Mouse (Mus musculus) forebrain, embryonic 14.5 days (tissue): ENCODE measurements around the gene Cxcr4. TPM values are rescaled to one million over a fixed set of nuclear protein-coding genes. Genes with fewer than 3 reads are reported as not detected.

Experiments
- ATAC-seq: fragments of 200-750 bp; cut with Nextera tagmentation; 2 replicates; pipeline ENCODE4 v1.8.0; 2017; ENCODE audit warnings: mild to moderate bottlenecking, moderate library complexity
- DNase-seq: peaks from one replicate; pipeline ENCODE4 v3.0.0-alpha.2; 2015; ENCODE audit warnings: low spot score
- H3K27ac ChIP-seq: fragments of 300-500 bp; sonication (generic); 2 replicates; pipeline ENCODE4 v1.5.1; 2014; ENCODE audit warnings: low read depth, mild to moderate bottlenecking, control low read depth, low read length, moderate library complexity
- H3K27me3 ChIP-seq: fragments of 300-500 bp; sonication (generic); replicated peaks from 2 replicates; pipeline ENCODE4 v1.6.1; 2014; ENCODE audit warnings: low read length, control low read depth, mixed read lengths; ENCODE audit not compliant: control insufficient read depth, insufficient read depth
- H3K36me3 ChIP-seq: fragments of 300-500 bp; sonication (generic); 2 replicates; pipeline ENCODE4 v1.6.1; 2014; ENCODE audit warnings: low read length, control low read depth; ENCODE audit not compliant: control insufficient read depth, insufficient read depth
- H3K4me1 ChIP-seq: fragments of 300-500 bp; sonication (generic); 2 replicates; pipeline ENCODE4 v1.6.1; 2014; ENCODE audit warnings: antibody characterized with exemption, low read length, control low read depth; ENCODE audit not compliant: control insufficient read depth, insufficient read depth
- H3K4me2 ChIP-seq: fragments of 300-500 bp; sonication (generic); 2 replicates; pipeline ENCODE4 v1.6.1; 2014; ENCODE audit warnings: mild to moderate bottlenecking, control low read depth, low read length
- H3K4me3 ChIP-seq: fragments of 300-500 bp; sonication (generic); 2 replicates; pipeline ENCODE4 v1.5.1; 2014; ENCODE audit warnings: low read depth, low read length, control low read depth
- H3K9ac ChIP-seq: fragments of 300-500 bp; sonication (generic); 2 replicates; pipeline ENCODE4 v1.6.1; 2014; ENCODE audit warnings: mild to moderate bottlenecking, low read length, control low read depth, moderate library complexity
- H3K9me3 ChIP-seq: fragments of 300-500 bp; sonication (generic); replicated peaks from 2 replicates; pipeline ENCODE4 v1.6.1; 2016; ENCODE audit warnings: low read length, control low read depth, mixed read lengths; ENCODE audit not compliant: control insufficient read depth
- WGBS: fragments of 180-500 bp; shearing (Covaris S2); extraction: QIAGEN DNeasy Blood & Tissue Kit; methylation state at CpG from one replicate; pipeline ENCODE4 v1.1.7; 2014; 5-methylcytosine and 5-hydroxymethylcytosine counted together
- polyA plus RNA-seq: library from polyadenylated mRNA; unstranded; fragments of >200 nt; fragmentation: Nextera tagmentation; extraction: Ambion mirVana; gene quantifications from 2 replicates; pipeline ENCODE4 v1.2.1, GENCODE M21; 2014

Cxcr4 gene
- polyA plus RNA-seq, 1 experiment from 2014 or later: 13.5 TPM

GRCm38 (mm10) chr1:128567224-128568197, 24.6 kb downstream of the Cxcr4 start:
- Histone ChIP-seq H3K9me3 (no peaks in the 10 kb centered on the region), H3K36me3 (no peaks in the 10 kb centered on the region), H3K27ac (peak overlapping the region; percentile 55; the same call in 1 of the 2 replicates), H3K4me1 (no peaks in the 10 kb centered on the region), H3K27me3 (no peaks in the 10 kb centered on the region), H3K4me2 (no peak overlapping the region), H3K4me3 (no peak overlapping the region), H3K9ac (no peak overlapping the region)
- ATAC-seq (peak; percentile 57), DNase-seq (peak; percentile 56)
- WGBS: 40% methylated on average over 12 of the region's 12 CpGs

- Histone ChIP-seq H3K9me3 (no peaks in the 10 kb centered on the region), H3K4me3 (no peak overlapping the region), H3K27ac (no peak overlapping the region), H3K9ac (no peak overlapping the region), H3K4me2 (no peak overlapping the region), H3K4me1 (peaks cover 8% of the 10 kb centered on the region), H3K36me3 (no peaks in the 10 kb centered on the region), H3K27me3 (no peaks in the 10 kb centered on the region)
- WGBS: 85% methylated on average over 3 of the region's 3 CpGs
- no peak for DNase-seq
- ATAC-seq: no peak
These were observed 28.2 kb downstream of the Cxcr4 start for GRCm38 (mm10) chr1:128563905-128564304.

GRCm38 (mm10) chr1:128561325-128561874, 30.7 kb downstream of the Cxcr4 start:
- no peaks in the 10 kb centered on the region for H3K27me3 ChIP-seq
- 0 out of 2 replicates have a peak overlapping the region, but pooled peaks have one; percentile 5 for H3K4me2 ChIP-seq
- H3K27ac ChIP-seq: no peak overlapping the region; the same call in 1 of the 2 replicates
- no peaks in the 10 kb centered on the region for H3K36me3 ChIP-seq
- H3K9me3 ChIP-seq: no peaks in the 10 kb centered on the region
- 38% methylated on average over 9 of the region's 9 CpGs for WGBS
- ATAC-seq: peak; percentile 79
- H3K4me3 ChIP-seq: no peak overlapping the region
- H3K4me1 ChIP-seq: peaks cover 8% of the 10 kb centered on the region
- peak; percentile 71 for DNase-seq
- H3K9ac ChIP-seq: no peak overlapping the region

- 73% methylated on average over 14 of the region's 14 CpGs for WGBS
- peak; percentile 15; the same call in 1 of the 2 replicates for ATAC-seq
- no peak for DNase-seq
These were observed 31.4 kb downstream of the Cxcr4 start for GRCm38 (mm10) chr1:128560452-128561324.

GRCm38 (mm10) chr1:128557953-128558352, 34.1 kb downstream of the Cxcr4 start:
- Histone ChIP-seq H3K4me2 (no peak overlapping the region), H3K9ac (no peak overlapping the region), H3K4me3 (no peak overlapping the region), H3K27me3 (no peaks in the 10 kb centered on the region), H3K27ac (no peak overlapping the region), H3K9me3 (no peaks in the 10 kb centered on the region), H3K36me3 (no peaks in the 10 kb centered on the region), H3K4me1 (peaks cover 8% of the 10 kb centered on the region)
- WGBS: 85% methylated on average over 4 of the region's 4 CpGs
- DNase-seq (peak; percentile 35), ATAC-seq (no peak)

More at GRCm38 (mm10) chr1:128560452-128561324, 31.4 kb downstream of the Cxcr4 start:
- Histone ChIP-seq H3K9ac (no peak overlapping the region), H3K27me3 (no peaks in the 10 kb centered on the region), H3K4me2 (0 out of 2 replicates have a peak overlapping the region, but pooled peaks have one; percentile 5), H3K4me3 (no peak overlapping the region), H3K9me3 (no peaks in the 10 kb centered on the region), H3K27ac (no peak overlapping the region), H3K36me3 (no peaks in the 10 kb centered on the region), H3K4me1 (peaks cover 8% of the 10 kb centered on the region)

- no peak overlapping the region for H3K9ac ChIP-seq
- H3K4me3 ChIP-seq: no peak overlapping the region
- no peaks in the 10 kb centered on the region for H3K9me3 ChIP-seq
- no peak for DNase-seq
- no peak overlapping the region for H3K27ac ChIP-seq
- H3K36me3 ChIP-seq: no peaks in the 10 kb centered on the region
- H3K4me2 ChIP-seq: no peak overlapping the region
- no peaks in the 10 kb centered on the region; the same call in 1 of the 2 replicates for H3K4me1 ChIP-seq
- H3K27me3 ChIP-seq: no peaks in the 10 kb centered on the region
- no peak for ATAC-seq
These were observed 39.5 kb downstream of the Cxcr4 start for GRCm38 (mm10) chr1:128552545-128552944.

GRCm38 (mm10) chr1:128551743-128552397, 40.2 kb downstream of the Cxcr4 start:
- DNase-seq: peak; percentile 47
- H3K27me3 ChIP-seq: no peaks in the 10 kb centered on the region
- H3K4me1 ChIP-seq: no peaks in the 10 kb centered on the region; the same call in 1 of the 2 replicates
- WGBS: 15% methylated on average over 8 of the region's 8 CpGs
- ATAC-seq: peak; percentile 55
- no peaks in the 10 kb centered on the region for H3K36me3 ChIP-seq
- H3K27ac ChIP-seq: no peak overlapping the region
- no peaks in the 10 kb centered on the region for H3K9me3 ChIP-seq
- H3K9ac ChIP-seq: no peak overlapping the region
- no peak overlapping the region for H3K4me2 ChIP-seq
- H3K4me3 ChIP-seq: no peak overlapping the region

- ATAC-seq (no peak), DNase-seq (no peak)
- no peak overlapping the region for H3K27ac ChIP-seq
- no peaks in the 10 kb centered on the region for H3K27me3 ChIP-seq
- H3K9me3 ChIP-seq: no peaks in the 10 kb centered on the region
- 58% methylated on average over 5 of the region's 5 CpGs for WGBS
- H3K9ac ChIP-seq: no peak overlapping the region
- no peak overlapping the region for H3K4me2 ChIP-seq
- no peaks in the 10 kb centered on the region for H3K36me3 ChIP-seq
- H3K4me1 ChIP-seq: peaks cover 4% of the 10 kb centered on the region
- no peak overlapping the region for H3K4me3 ChIP-seq
These were observed 42.7 kb downstream of the Cxcr4 start for GRCm38 (mm10) chr1:128549442-128549841.
